Mouse (Mus musculus): ENCODE results near the gene Nup88. TPM values are rescaled to one million over a fixed set of nuclear protein-coding genes. Genes with fewer than 3 reads are reported as not detected.

Gene Nup88
- polyA plus RNA-seq (2012; rRNA removed): 16.0 and 18.7 TPM in 2 replicates

DNA sequence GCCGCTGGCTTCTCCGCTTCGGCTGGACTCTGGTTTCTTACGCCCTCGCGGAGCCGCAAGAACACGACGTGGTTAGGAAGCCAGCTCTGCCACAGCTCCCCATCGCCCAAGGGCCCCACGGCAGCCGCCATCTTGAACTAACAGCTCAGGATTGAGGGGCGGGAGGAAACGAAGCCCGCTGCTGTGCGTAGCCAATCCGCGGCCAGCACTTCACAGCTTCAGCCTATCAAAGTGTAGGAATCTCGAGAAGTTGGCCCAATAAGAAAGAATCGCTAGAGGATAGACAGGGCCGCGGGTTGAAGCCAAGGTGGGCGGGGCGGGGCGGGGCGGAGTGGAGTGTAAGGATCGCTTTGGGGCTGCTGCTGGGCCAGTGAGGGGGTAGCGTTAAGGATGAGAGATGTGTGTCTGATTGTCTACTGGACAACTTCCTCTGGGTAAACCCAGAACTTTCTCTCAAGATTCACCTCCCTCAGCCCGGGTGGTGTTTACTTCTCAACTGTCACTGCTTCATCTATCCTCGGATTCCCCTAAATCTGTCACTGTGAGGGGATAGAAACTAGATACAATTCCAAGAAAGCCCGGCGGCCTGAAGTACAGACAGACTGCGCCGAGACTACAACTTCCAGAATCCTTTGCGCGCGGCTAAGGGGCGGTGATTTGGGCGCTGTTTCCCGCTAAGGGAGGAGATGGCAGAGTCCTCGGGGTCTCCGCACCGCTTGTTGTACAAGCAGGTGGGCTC lies at the start of gene Nup88, which contains the start of gene Rpain:
TSS of gene Nup88 (minus strand) at position 153 of the 739 bp plus-strand sequence.
TSS of gene Rpain (plus strand) at position 393 of the 739 bp plus-strand sequence.

DNA sequence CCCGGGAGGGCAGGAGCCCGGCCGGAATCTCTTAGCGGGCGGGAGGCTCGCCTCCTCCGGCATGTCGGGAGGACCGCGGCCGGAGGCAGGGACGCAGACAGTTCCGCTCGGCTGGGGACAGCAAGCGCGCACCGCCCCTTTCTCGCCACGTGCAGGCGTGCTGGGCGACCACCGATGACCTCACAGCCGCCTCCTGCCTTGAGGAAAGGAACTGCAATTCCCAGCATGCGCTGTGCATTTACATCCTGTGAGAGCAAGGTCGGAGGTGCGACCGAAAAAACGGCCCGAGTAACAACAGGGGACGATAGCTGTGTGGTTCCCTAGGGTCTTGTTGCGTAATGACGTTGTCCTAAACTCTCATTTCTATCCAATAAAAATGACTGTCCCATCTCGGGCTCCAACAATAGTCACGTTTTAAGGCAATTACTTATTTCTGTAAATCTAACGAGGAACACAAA lies 34.6 kb upstream of the Nup88 start, which contains the start of gene Dhx33:
TSS of gene Dhx33 (minus strand) at position 122 of the 458 bp plus-strand sequence.

DNA sequence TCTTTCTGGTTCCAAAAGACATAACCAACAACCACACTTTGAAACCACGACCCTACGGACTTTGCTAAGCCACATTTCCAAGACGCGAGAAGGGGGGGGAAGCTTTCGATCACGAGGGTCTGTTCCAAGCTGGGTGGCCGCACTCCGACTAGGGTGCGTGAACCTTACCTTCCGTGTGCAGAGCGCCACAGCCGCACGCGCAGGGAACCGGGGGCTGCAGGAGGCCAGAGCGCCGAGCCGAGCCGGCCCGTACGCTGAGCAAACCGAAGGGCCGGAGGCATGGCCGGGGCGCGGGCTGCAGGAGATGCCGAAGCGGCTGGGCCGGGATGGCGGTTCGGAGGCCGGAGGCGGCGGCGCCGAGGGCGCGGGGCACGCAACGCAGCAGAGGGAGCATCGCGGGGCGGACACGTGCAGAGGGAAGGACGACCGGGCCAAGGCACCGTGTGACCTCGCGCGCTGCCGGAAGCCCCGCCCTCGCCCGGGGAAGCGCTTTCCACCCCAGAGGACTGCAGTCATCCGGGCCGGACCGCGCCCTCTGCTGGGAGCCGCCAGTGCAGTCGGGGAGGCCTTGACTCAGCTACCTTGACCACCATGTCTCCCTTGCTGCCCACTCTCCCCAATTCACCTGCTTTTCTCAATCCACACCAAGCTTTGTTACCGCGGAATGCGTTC lies 12.9 kb upstream of the Nup88 start, which contains the start of gene C1qbp:
TSS of gene C1qbp (minus strand) at position 470 of the 672 bp plus-strand sequence.

Other genes with a start within 250 kb of the Nup88 start
- gene Zfp3, start 205.8 kb downstream of the Nup88 start, polyA plus RNA-seq (2012; rRNA removed): 1.1 and 1.3 TPM in 2 replicates
- gene Scimp, start 157.4 kb downstream of the Nup88 start, polyA plus RNA-seq (2012; rRNA removed): 0.63 and 0.94 TPM in 2 replicates
- 1.8 and 2.0 TPM in 2 replicates for gene Rabep1, start 125.2 kb downstream of the Nup88 start, polyA plus RNA-seq (2012; rRNA removed)
- 15.6 and 18.3 TPM in 2 replicates for gene Rpain, start 240 bp upstream of the Nup88 start, polyA plus RNA-seq (2012; rRNA removed)
- 169 and 185 TPM in 2 replicates for gene C1qbp, start 13.1 kb upstream of the Nup88 start, polyA plus RNA-seq (2012; rRNA removed)
- 12.8 and 13.4 TPM in 2 replicates for gene Dhx33, start 34.5 kb upstream of the Nup88 start, polyA plus RNA-seq (2012; rRNA removed)
- 1.8 and 2.1 TPM in 2 replicates for gene Mis12, start 49.6 kb upstream of the Nup88 start, polyA plus RNA-seq (2012; rRNA removed)
- gene Derl2, start 49.9 kb upstream of the Nup88 start, polyA plus RNA-seq (2012; rRNA removed): 5.6 and 7.2 TPM in 2 replicates
- gene 6330403K07Rik, start 63.5 kb upstream of the Nup88 start, polyA plus RNA-seq (2012; rRNA removed): 1.8 and 4.1 TPM in 2 replicates
- not detected in 2 replicates for gene Nlrp1a, start 174.7 kb upstream of the Nup88 start, polyA plus RNA-seq (2012; rRNA removed)

Data from colon, adult 2 months (tissue).